Mouse (Mus musculus) kidney, postnatal 0 days (tissue): ENCODE results near the gene Slc15a5. TPM values are rescaled to one million over a fixed set of nuclear protein-coding genes. Genes with fewer than 3 reads are reported as not detected.

Experiments used
- ATAC-seq: fragments of 200-750 bp; cut with Nextera tagmentation; replicated peaks from 2 replicates; pipeline ENCODE4 v1.8.0; 2017; ENCODE audit warnings: low read depth, moderate number of reproducible peaks, moderate TSS enrichment, moderate library complexity; ENCODE audit not compliant: low FRiP score
- DNase-seq: peaks from one replicate; pipeline ENCODE4 v3.0.0-alpha.2; 2016; ENCODE audit warnings: low spot score
- H3K27ac ChIP-seq: fragments of 300-500 bp; sonication (generic); 2 replicates; pipeline ENCODE4 v1.5.1; 2014; ENCODE audit warnings: mild to moderate bottlenecking
- H3K27me3 ChIP-seq: fragments of 300-500 bp; sonication (generic); 2 replicates; pipeline ENCODE4 v1.6.1; 2014; ENCODE audit warnings: low read length, mixed read lengths; ENCODE audit not compliant: insufficient read depth
- H3K36me3 ChIP-seq: fragments of 300-500 bp; sonication (generic); 2 replicates; pipeline ENCODE4 v1.6.1; 2014; ENCODE audit warnings: low read length, mixed read lengths; ENCODE audit not compliant: insufficient read depth
- H3K4me1 ChIP-seq: fragments of 300-500 bp; sonication (generic); replicated peaks from 2 replicates; pipeline ENCODE4 v1.6.1; 2014; ENCODE audit warnings: antibody characterized with exemption, low read length, mixed read lengths; ENCODE audit not compliant: insufficient read depth
- H3K4me2 ChIP-seq: fragments of 300-500 bp; sonication (generic); 2 replicates; pipeline ENCODE4 v1.6.1; 2014; ENCODE audit warnings: mild to moderate bottlenecking, low read length, moderate library complexity, mixed read lengths
- H3K4me3 ChIP-seq: fragments of 300-500 bp; sonication (generic); replicated peaks from 2 replicates; pipeline ENCODE4 v1.5.1; 2014; ENCODE audit warnings: low read depth, low read length
- H3K9ac ChIP-seq: fragments of 300-500 bp; sonication (generic); 2 replicates; pipeline ENCODE4 v1.6.1; 2014; ENCODE audit warnings: low read depth, low read length
- H3K9me3 ChIP-seq: fragments of 300-500 bp; sonication (generic); replicated peaks from 2 replicates; pipeline ENCODE4 v1.6.1; 2016; ENCODE audit warnings: low read length, inconsistent platforms, mixed read lengths
- CTCF ChIP-seq: IDR thresholded peaks from 2 replicates; pipeline ENCODE4 v1.5.1; 2016; ENCODE audit warnings: antibody characterized with exemption, low read depth, mild to moderate bottlenecking, moderate library complexity
- whole genome bisulfite sequencing: fragments of 180-500 bp; shearing (Covaris S2); extraction: QIAGEN DNeasy Blood & Tissue Kit; methylation state at CpG from one replicate; pipeline ENCODE4 v1.1.7; 2014; 5-methylcytosine and 5-hydroxymethylcytosine counted together
- polyA plus RNA-seq: library from polyadenylated mRNA; unstranded; fragments of >200 nt; fragmentation: Nextera tagmentation; extraction: Ambion mirVana; gene quantifications from 2 replicates; pipeline ENCODE4 v1.2.1, GENCODE M21; 2015

Gene Slc15a5
- polyA plus RNA-seq, 1 experiment from 2014 or later: 0.13 TPM

- 73% methylated on average over 8 of the region's 8 CpGs for WGBS
Measured at GRCm38 (mm10) chr6:137980413-137980812, 99.3 kb downstream of the Slc15a5 start.

GRCm38 (mm10) chr6:137979802-137980201 is 99.9 kb downstream of the Slc15a5 start:
- TF ChIP-seq CTCF: no peak
- H3K27ac ChIP-seq: no peak overlapping the region
- no peak for ATAC-seq
- no peaks in the 10 kb centered on the region for H3K9me3 ChIP-seq
- no peak for DNase-seq
- H3K36me3 ChIP-seq: no peaks in the 10 kb centered on the region
- no peak overlapping the region for H3K4me2 ChIP-seq
- no peak overlapping the region for H3K4me3 ChIP-seq
- 71% methylated on average over 12 of the region's 12 CpGs for WGBS
- no peaks in the 10 kb centered on the region for H3K27me3 ChIP-seq
- no peak overlapping the region for H3K9ac ChIP-seq
- no peaks in the 10 kb centered on the region for H3K4me1 ChIP-seq

More at GRCm38 (mm10) chr6:137980413-137980812, 99.3 kb downstream of the Slc15a5 start:
- no peak for TF ChIP-seq CTCF
- no peak overlapping the region for H3K9ac ChIP-seq
- no peak overlapping the region for H3K4me3 ChIP-seq
- ATAC-seq: no peak
- H3K27me3 ChIP-seq: no peaks in the 10 kb centered on the region
- H3K4me1 ChIP-seq: no peaks in the 10 kb centered on the region
- H3K9me3 ChIP-seq: no peaks in the 10 kb centered on the region
- DNase-seq: no peak
- no peak overlapping the region for H3K27ac ChIP-seq
- H3K4me2 ChIP-seq: no peak overlapping the region
- H3K36me3 ChIP-seq: no peaks in the 10 kb centered on the region

- Histone ChIP-seq H3K9me3 (no peaks in the 10 kb centered on the region), H3K4me1 (no peaks in the 10 kb centered on the region), H3K36me3 (no peaks in the 10 kb centered on the region), H3K4me3 (no peak overlapping the region), H3K27ac (no peak overlapping the region), H3K4me2 (no peak overlapping the region), H3K27me3 (no peaks in the 10 kb centered on the region), H3K9ac (no peak overlapping the region)
- ATAC-seq (no peak), DNase-seq (no peak)
- TF ChIP-seq CTCF: no peak
- over 99% methylated on average over 3 of the region's 3 CpGs for WGBS
Measured at GRCm38 (mm10) chr6:137976021-137976420, 103.7 kb downstream of the Slc15a5 start.

GRCm38 (mm10) chr6:137963703-137964102 is 116.0 kb downstream of the Slc15a5 start:
- ATAC-seq: no peak
- no peak overlapping the region for H3K4me2 ChIP-seq

GRCm38 (mm10) chr6:137962836-137963235 is 116.9 kb downstream of the Slc15a5 start:
- DNase-seq (no peak), ATAC-seq (no peak)
- H3K27me3 ChIP-seq: no peaks in the 10 kb centered on the region
- H3K27ac ChIP-seq: no peak overlapping the region
- H3K36me3 ChIP-seq: no peaks in the 10 kb centered on the region
- 61% methylated on average over 4 of the region's 4 CpGs for WGBS
- no peak for TF ChIP-seq CTCF
- no peak overlapping the region for H3K4me2 ChIP-seq
- no peak overlapping the region for H3K9ac ChIP-seq
- H3K4me1 ChIP-seq: no peaks in the 10 kb centered on the region
- H3K9me3 ChIP-seq: no peaks in the 10 kb centered on the region
- no peak overlapping the region for H3K4me3 ChIP-seq

More at GRCm38 (mm10) chr6:137963703-137964102, 116.0 kb downstream of the Slc15a5 start:
- DNase-seq: no peak
- no peak overlapping the region for H3K27ac ChIP-seq
- H3K9ac ChIP-seq: no peak overlapping the region
- H3K4me1 ChIP-seq: no peaks in the 10 kb centered on the region
- no peaks in the 10 kb centered on the region for H3K27me3 ChIP-seq
- TF ChIP-seq CTCF: no peak
- H3K9me3 ChIP-seq: no peaks in the 10 kb centered on the region
- no peak overlapping the region for H3K4me3 ChIP-seq
- WGBS: 57% methylated on average over 7 of the region's 7 CpGs
- no peaks in the 10 kb centered on the region for H3K36me3 ChIP-seq

GRCm38 (mm10) chr6:137960023-137960778 is 119.5 kb downstream of the Slc15a5 start:
- Histone ChIP-seq H3K9ac (no peak overlapping the region), H3K4me2 (no peak overlapping the region), H3K27me3 (no peaks in the 10 kb centered on the region), H3K4me3 (no peak overlapping the region), H3K36me3 (no peaks in the 10 kb centered on the region), H3K4me1 (no peaks in the 10 kb centered on the region), H3K9me3 (no peaks in the 10 kb centered on the region), H3K27ac (no peak overlapping the region)
- no peak for ATAC-seq
- peak; percentile 42; the same call in 1 of the 2 replicates for TF ChIP-seq CTCF
- 88% methylated on average over 4 of the region's 4 CpGs for WGBS
- DNase-seq: no peak

- no peak for ATAC-seq
- no peak for TF ChIP-seq CTCF
- no peak overlapping the region for H3K4me2 ChIP-seq
Measured at GRCm38 (mm10) chr6:137957630-137958029, 122.1 kb downstream of the Slc15a5 start.

More at GRCm38 (mm10) chr6:137957630-137958029, 122.1 kb downstream of the Slc15a5 start:
- no peaks in the 10 kb centered on the region for H3K36me3 ChIP-seq
- H3K9me3 ChIP-seq: no peaks in the 10 kb centered on the region
- no peaks in the 10 kb centered on the region for H3K4me1 ChIP-seq
- 82% methylated on average over 6 of the region's 6 CpGs for WGBS
- no peak overlapping the region for H3K27ac ChIP-seq
- no peak overlapping the region for H3K4me3 ChIP-seq
- no peak overlapping the region for H3K9ac ChIP-seq
- H3K27me3 ChIP-seq: no peaks in the 10 kb centered on the region
- DNase-seq: no peak
